ENCODE assay signal across 12 mouse cellular contexts in the genomic region with DNA sequence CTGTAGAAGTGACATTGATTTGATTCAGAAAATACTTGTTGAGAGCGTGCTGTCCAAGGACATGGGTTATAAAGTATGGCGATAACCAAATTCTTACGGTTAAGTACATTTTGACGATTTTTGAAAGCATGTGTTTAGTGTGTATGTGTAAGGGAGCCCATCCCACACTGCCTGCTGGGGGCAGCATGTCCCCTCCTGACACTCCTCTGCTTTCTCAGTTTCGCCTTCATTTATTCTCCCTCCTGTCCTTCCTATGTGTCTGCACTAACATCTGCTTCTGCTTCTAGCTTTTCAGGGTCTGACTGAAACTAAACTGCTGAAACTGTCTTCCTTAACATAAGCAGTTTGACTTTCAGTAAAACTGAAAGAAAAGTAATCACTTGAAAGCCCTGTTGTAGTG. TPM values are rescaled to one million over a fixed set of nuclear protein-coding genes. Genes with fewer than 3 reads are reported as not detected.
DNase-seq lines count a peak whose midpoint lies in the region; ATAC-seq and TF ChIP-seq lines count a peak whose summit lies in the region.
"Had no signal": no experiment of that assay in that cellular context is flagged by ENCODE, and none has a peak within 500 bp of the region (broad histone marks: within the 10 kb centered on the region; RNA-seq: fewer than 3 reads in every experiment).

No protein-coding gene starts in this region.

- TF ChIP-seq POLR2A in bone marrow macrophage, adult 2 months (IDR thresholded peaks at IDR 0.05; ENCODE audit: borderline replicate concordance, low read depth, low read length): no peak

- no peak for TF ChIP-seq EP300 in liver, embryonic 14.5 days (IDR thresholded peaks at IDR 0.05; ENCODE audit: low read depth)

- H3K27ac ChIP-seq in liver, embryonic 14.5 days: no peak overlapping the region
- H3K27ac ChIP-seq in liver, embryonic 12.5 days: no peak overlapping the region
- H3K27ac ChIP-seq in bone marrow macrophage, adult 2 months (ENCODE audit: insufficient read depth, low read depth, low read length): peak overlapping the region; percentile 48
- H3K27ac ChIP-seq: forebrain, embryonic 13.5 days; heart, embryonic 13.5 days had no signal

- intact Hi-C loops in heart, postnatal 36 days (cut with DNase I): no loop called here

- 81% methylated on average over 5 of the region's 5 CpGs for WGBS in liver, embryonic 14.5 days (ENCODE audit: insufficient replicate concordance)
- 78% methylated on average over 5 of the region's 5 CpGs for WGBS in liver, embryonic 12.5 days (ENCODE audit: insufficient replicate concordance)

- TF ChIP-seq CTCF in liver, embryonic 14.5 days (IDR thresholded peaks at IDR 0.05; ENCODE audit: low read depth): 0 out of 2 replicates have a peak, but pooled peaks have one; percentile 9
- no peak for TF ChIP-seq CTCF in bone marrow macrophage, adult 2 months (IDR thresholded peaks at IDR 0.05; ENCODE audit: low read depth, low read length)

- no peak overlapping the region for H3K9ac ChIP-seq in liver, embryonic 14.5 days (replicated peaks)
- H3K9ac ChIP-seq in liver, embryonic 12.5 days: no peak overlapping the region
- H3K9ac ChIP-seq: forebrain, embryonic 13.5 days; heart, embryonic 13.5 days had no signal

- no peaks in the 10 kb centered on the region for H3K4me1 ChIP-seq in liver, embryonic 14.5 days (replicated peaks; ENCODE audit: control insufficient read depth in 2 of 2, insufficient read depth in 2 of 2, low read length in 1 of 2)
- no peaks in the 10 kb centered on the region for H3K4me1 ChIP-seq in liver, embryonic 12.5 days
- peaks cover 25% of the 10 kb centered on the region for H3K4me1 ChIP-seq in bone marrow macrophage, adult 2 months (ENCODE audit: control insufficient read depth, insufficient read depth, low read length)
- H3K4me1 ChIP-seq: forebrain, embryonic 13.5 days; heart, embryonic 13.5 days had no signal

- H3K4me3 ChIP-seq in liver, embryonic 14.5 days (ENCODE audit: insufficient read depth in 1 of 2, low read depth in 2 of 2, low read length in 2 of 2): no peak overlapping the region
- no peak overlapping the region for H3K4me3 ChIP-seq in liver, embryonic 12.5 days
- 0 out of 2 replicates have a peak overlapping the region, but pooled peaks have one; percentile 2 for H3K4me3 ChIP-seq in bone marrow macrophage, adult 2 months (ENCODE audit: insufficient read depth, low read length)
- H3K4me3 ChIP-seq: forebrain, embryonic 13.5 days; heart, embryonic 13.5 days had no signal

- H3K4me2 ChIP-seq in liver, embryonic 14.5 days (ENCODE audit: low read depth): no peak overlapping the region
- H3K4me2 ChIP-seq in liver, embryonic 12.5 days: no peak overlapping the region
- H3K4me2 ChIP-seq: forebrain, embryonic 13.5 days; heart, embryonic 13.5 days had no signal

- ATAC-seq in liver, embryonic 14.5 days (ENCODE audit: insufficient read depth): no peak
- no peak for ATAC-seq in liver, embryonic 12.5 days
- ATAC-seq in CD4-positive, CD25-positive, alpha-beta regulatory T cell, adult 4 months: peak; percentile 33
- peak; percentile 44; the same call in 1 of the 2 replicates for ATAC-seq in megakaryocyte-erythroid progenitor cell, adult 5-6 weeks (replicated peaks; ENCODE audit: low FRiP score, low TSS enrichment, poor library complexity, severe bottlenecking)
- ATAC-seq: forebrain, embryonic 13.5 days had no signal

- H3K9me3 ChIP-seq in liver, embryonic 14.5 days (ENCODE audit: control insufficient read depth, low read length): no peaks in the 10 kb centered on the region
- H3K9me3 ChIP-seq in liver, embryonic 12.5 days (replicated peaks): no peaks in the 10 kb centered on the region
- H3K9me3 ChIP-seq: forebrain, embryonic 13.5 days; heart, embryonic 13.5 days had no signal

- no peak for DNase-seq in liver, embryonic 14.5 days (ENCODE audit: low read depth in 3 of 3, low spot score in 3 of 3)
- no peak for DNase-seq in right cerebral cortex, postnatal 10 days (ENCODE audit: low spot score in 2 of 2)
- no peak for DNase-seq in heart, postnatal 36 days
- DNase-seq: kidney, adult 18-20 months had no signal

- H3K27me3 ChIP-seq in liver, embryonic 14.5 days (ENCODE audit: control insufficient read depth, insufficient read depth, low read length): no peaks in the 10 kb centered on the region
- no peaks in the 10 kb centered on the region for H3K27me3 ChIP-seq in liver, embryonic 12.5 days (replicated peaks)
- H3K27me3 ChIP-seq: forebrain, embryonic 13.5 days; heart, embryonic 13.5 days had no signal

- H3K36me3 ChIP-seq in liver, embryonic 14.5 days (replicated peaks; ENCODE audit: control insufficient read depth, insufficient read depth, low read depth): no peaks in the 10 kb centered on the region
- H3K36me3 ChIP-seq in liver, embryonic 12.5 days: no peaks in the 10 kb centered on the region

RNA-seq across cellular contexts. Expression of a gene that starts 36.7 kb away (rescaled TPM):
- 16.7 and 29.9 TPM in 2 replicates for polyA plus RNA-seq in liver, embryonic 14.5 days (2012; rRNA removed)
- 74.2 and 78.3 TPM in 2 replicates for polyA plus RNA-seq in liver, embryonic 14.5 days (2014; fragmentation: Nextera tagmentation; extraction: Ambion mirVana)
- 111 and 113 TPM in 2 replicates for polyA plus RNA-seq in liver, embryonic 12.5 days (2016; fragmentation: Nextera tagmentation; extraction: Ambion mirVana)
- polyA plus RNA-seq in CD4-positive, CD25-positive, alpha-beta regulatory T cell, adult 4 months (2017; shearing (Covaris generic)): 10 to 100 TPM in 1 of 2 experiments, 1 to 10 TPM in 1; 8.4 to 43.2 TPM
- polyA plus RNA-seq in bone marrow macrophage, adult 2 months (2012; ENCODE audit: insufficient read depth, insufficient read length, missing spikeins): 73.3 and 95.8 TPM in 2 replicates
- total RNA-seq in megakaryocyte-erythroid progenitor cell, adult 5-6 weeks (2014; fragmentation: Nextera tagmentation): 67.8 and 92.5 TPM in 2 replicates
- total RNA-seq in megakaryocyte-erythroid progenitor cell, adult 5-6 weeks (2017): 122 and 129 TPM in 2 replicates
- total RNA-seq in heart, postnatal 36 days (2021): 10 to 100 TPM; 62.1 to 63.8 TPM

RNA-seq across cellular contexts. Expression of a gene that starts 36.8 kb away (rescaled TPM):
- polyA plus RNA-seq in liver, embryonic 14.5 days (2012; rRNA removed): 0.31 and 0.46 TPM in 2 replicates
- polyA plus RNA-seq in liver, embryonic 14.5 days (2014; fragmentation: Nextera tagmentation; extraction: Ambion mirVana): 1.8 TPM in 2 replicates
- 3.6 TPM in 2 replicates for polyA plus RNA-seq in liver, embryonic 12.5 days (2016; fragmentation: Nextera tagmentation; extraction: Ambion mirVana)
- 1 to 10 TPM; 7.1 to 8.7 TPM for polyA plus RNA-seq in CD4-positive, CD25-positive, alpha-beta regulatory T cell, adult 4 months (2017; shearing (Covaris generic))
- polyA plus RNA-seq in bone marrow macrophage, adult 2 months (2012; ENCODE audit: insufficient read depth, insufficient read length, missing spikeins): 1.0 and 1.7 TPM in 2 replicates
- total RNA-seq in megakaryocyte-erythroid progenitor cell, adult 5-6 weeks (2014; fragmentation: Nextera tagmentation): 4.9 and 9.1 TPM in 2 replicates
- total RNA-seq in megakaryocyte-erythroid progenitor cell, adult 5-6 weeks (2017): 4.3 and 7.4 TPM in 2 replicates
- total RNA-seq in heart, postnatal 36 days (2021): 1 to 10 TPM; 1.6 to 2.4 TPM

RNA-seq across cellular contexts. Expression of a gene that starts 51.3 kb away (rescaled TPM):
- polyA plus RNA-seq in liver, embryonic 14.5 days (2012; rRNA removed): 0.03 and 0.04 TPM in 2 replicates
- not detected in 2 replicates for polyA plus RNA-seq in liver, embryonic 14.5 days (2014; fragmentation: Nextera tagmentation; extraction: Ambion mirVana)
- 0.06 TPM in 1 of 2 replicates, not detected in the other for polyA plus RNA-seq in liver, embryonic 12.5 days (2016; fragmentation: Nextera tagmentation; extraction: Ambion mirVana)
- polyA plus RNA-seq in CD4-positive, CD25-positive, alpha-beta regulatory T cell, adult 4 months (2017; shearing (Covaris generic)): not detected
- 8.3 and 8.6 TPM in 2 replicates for polyA plus RNA-seq in bone marrow macrophage, adult 2 months (2012; ENCODE audit: insufficient read depth, insufficient read length, missing spikeins)
- not detected in 2 replicates for total RNA-seq in megakaryocyte-erythroid progenitor cell, adult 5-6 weeks (2014; fragmentation: Nextera tagmentation)
- not detected in 2 replicates for total RNA-seq in megakaryocyte-erythroid progenitor cell, adult 5-6 weeks (2017)
- under 1 TPM; 0.22 to 0.57 TPM for total RNA-seq in heart, postnatal 36 days (2021)
- polyA plus RNA-seq: forebrain, embryonic 13.5 days; limb, embryonic 11.5 days; testis, adult 2 months had no signal

Comparison
In these comparisons a context has a peak if more than half of its experiments do, and no peak if none do; other contexts are left out.
1. ATAC-seq: peak in CD4-positive, CD25-positive, alpha-beta regulatory T cell, adult 4 months (single experiment) and megakaryocyte-erythroid progenitor cell, adult 5-6 weeks (single experiment); none in liver, embryonic 14.5 days (single experiment) and liver, embryonic 12.5 days (single experiment).